Mouse (Mus musculus) G1E-ER4 (cell line): Measurements from ENCODE around the gene Olfr612. TPM values are rescaled to one million over a fixed set of nuclear protein-coding genes. Genes with fewer than 3 reads are reported as not detected.
"Not testable (repeated sequence)": the region's sequence is repeated elsewhere in the genome, so short reads cannot be mapped to it uniquely, and the experiment has no call there.

Experiments
- GATA1 ChIP-seq: IDR thresholded peaks from one replicate; pipeline ENCODE4 v1.8.0; 2012; ENCODE audit warnings: low read length, inconsistent platforms
- polyA plus RNA-seq: library from polyadenylated mRNA; stranded (reverse); fragments of >175 nt; gene quantifications from 2 replicates; pipeline ENCODE4 v1.2.3, GENCODE M21; 2012

Olfr612 gene
- not detected in 2 replicates for polyA plus RNA-seq

DNA sequence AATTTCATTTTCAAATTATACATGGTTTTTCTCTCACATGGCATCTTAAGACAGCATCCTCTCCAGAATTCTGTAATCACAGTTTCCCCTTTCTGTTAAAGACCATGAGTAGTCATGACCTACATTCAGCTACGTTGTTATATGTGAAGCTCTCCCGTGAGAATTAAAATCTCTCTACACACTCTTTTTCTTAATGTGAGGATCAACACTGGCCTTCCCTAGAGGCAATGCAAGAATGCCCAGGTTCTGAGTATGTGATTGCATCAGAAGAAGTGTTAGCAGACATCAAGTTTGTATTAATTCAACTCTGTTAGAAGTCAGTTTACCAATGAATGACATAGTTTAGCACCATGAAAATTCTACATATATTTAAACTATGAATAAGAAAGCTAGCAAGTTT, at the start of gene Olfr612:
TSS of gene Olfr612 (minus strand) at position 101 of the 400 bp plus-strand sequence.
- not testable (repeated sequence) for TF ChIP-seq GATA1

- TF ChIP-seq GATA1, result no peak
These were observed 47.3 kb upstream of the Olfr612 start, which contains the start of gene Olfr618 for GRCm38 (mm10) chr7:103589803-103590202. Gene Olfr618 (plus strand): TSS chr7:103590103.

DNA sequence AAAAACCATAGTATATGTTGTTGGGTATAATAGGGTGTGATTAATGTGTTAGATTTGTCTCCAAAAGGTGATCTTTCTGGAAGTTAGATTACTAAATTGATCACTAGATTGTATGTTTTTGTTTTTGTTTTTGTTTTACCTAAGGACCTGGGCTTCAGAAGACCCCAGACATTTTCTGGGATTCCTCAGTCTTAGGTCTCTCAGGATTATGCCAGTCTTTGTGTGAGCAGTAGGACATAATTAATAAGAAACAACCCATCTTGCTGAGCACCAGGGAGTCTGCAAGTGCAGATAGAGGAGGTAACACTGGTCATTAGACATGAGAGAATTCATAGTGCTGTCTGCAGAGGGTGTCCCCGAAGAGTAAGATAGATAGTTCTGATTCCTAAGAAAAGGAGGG, 30.2 kb upstream of the Olfr612 start, which contains the start of gene Olfr617:
TSS of gene Olfr617 (plus strand) at position 301 of the 400 bp plus-strand sequence.
- TF ChIP-seq GATA1, result no peak

DNA sequence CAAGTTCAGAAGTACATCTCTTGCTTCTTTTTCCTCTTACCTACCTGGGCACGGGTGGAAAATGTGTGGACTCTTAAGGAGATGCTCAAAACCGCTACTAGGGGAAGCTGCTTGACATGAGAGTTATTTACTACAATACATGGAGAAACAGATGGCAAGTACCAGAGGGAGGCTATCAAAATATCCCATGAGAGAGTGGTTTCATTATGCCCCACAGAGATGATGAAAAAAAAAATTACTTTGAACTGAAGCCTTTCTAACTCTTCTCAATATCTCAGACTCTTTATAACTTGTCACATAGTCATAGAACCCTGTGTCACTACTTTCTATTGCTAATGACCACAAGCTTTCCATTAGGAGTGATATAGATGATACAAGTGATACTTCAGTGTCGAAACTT, 26.5 kb upstream of the Olfr612 start, which contains the start of gene Olfr616:
TSS of gene Olfr616 (minus strand) at position 101 of the 400 bp plus-strand sequence.
- no peak for TF ChIP-seq GATA1

DNA sequence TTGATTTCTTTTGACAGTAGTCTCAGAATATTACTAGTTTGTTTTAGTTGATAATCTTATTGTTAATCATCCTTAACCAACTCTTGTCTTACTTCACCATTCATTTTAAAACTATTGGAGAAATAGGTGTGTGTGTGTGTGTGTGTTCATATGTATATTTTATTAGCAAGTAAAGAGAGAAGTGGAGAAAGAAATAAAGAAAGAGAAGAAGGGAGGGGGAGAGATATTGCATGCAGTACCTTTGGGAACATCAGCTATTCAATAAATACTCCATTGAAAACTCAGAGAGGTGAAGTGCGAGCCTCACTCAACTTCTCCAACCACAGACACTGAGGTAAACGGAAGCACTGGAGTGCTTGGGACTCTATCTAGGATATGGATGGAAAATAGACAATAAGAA, 13.3 kb upstream of the Olfr612 start, which contains the start of gene Olfr615:
TSS of gene Olfr615 (plus strand) at position 301 of the 400 bp plus-strand sequence.
- TF ChIP-seq GATA1, result no peak

- no peak for TF ChIP-seq GATA1
These were observed 5.3 kb upstream of the Olfr612 start, which contains the start of gene Olfr613 for GRCm38 (mm10) chr7:103547774-103548173. Gene Olfr613 (plus strand): TSS chr7:103548074.

GRCm38 (mm10) chr7:103520746-103521145, 21.8 kb downstream of the Olfr612 start, which contains the start of gene Olfr611:
Gene Olfr611 (minus strand): TSS chr7:103520846.
- not testable (repeated sequence) for TF ChIP-seq GATA1

DNA sequence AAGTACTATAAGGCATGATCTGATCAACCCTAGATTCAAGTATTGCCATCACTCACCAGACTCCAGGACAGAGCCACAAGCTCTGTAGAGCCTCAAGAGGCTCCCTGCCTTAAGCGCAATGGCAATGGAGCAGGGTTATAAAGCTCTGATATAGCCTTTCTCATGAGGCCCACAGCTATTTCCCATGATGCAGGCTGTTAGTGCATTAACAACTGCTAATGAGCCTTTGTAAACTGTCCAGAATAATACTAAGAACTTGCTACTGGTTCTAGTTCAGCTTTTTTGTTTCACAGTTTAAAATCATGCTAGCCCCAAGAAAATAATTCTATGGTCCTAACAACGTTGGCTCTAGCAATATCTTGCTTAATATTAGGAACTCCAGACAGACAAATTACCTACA, 30.5 kb downstream of the Olfr612 start, which contains the start of gene Olfr610:
TSS of gene Olfr610 (minus strand) at position 101 of the 400 bp plus-strand sequence.
- no peak for TF ChIP-seq GATA1

GRCm38 (mm10) chr7:103497962-103498361, 44.6 kb downstream of the Olfr612 start, which contains the start of gene Olfr609:
Gene Olfr609 (minus strand): TSS chr7:103498062.
- no peak for TF ChIP-seq GATA1

Other genes with a start within 250 kb of the Olfr612 start
- gene Olfr596, start 237.1 kb downstream of the Olfr612 start, polyA plus RNA-seq, result not detected in 2 replicates
- not detected in 2 replicates for gene Olfr597, start 226.4 kb downstream of the Olfr612 start, polyA plus RNA-seq
- not detected in 2 replicates for gene Olfr598, start 219.1 kb downstream of the Olfr612 start, polyA plus RNA-seq
- gene Olfr599, start 206.8 kb downstream of the Olfr612 start, polyA plus RNA-seq, result not detected in 2 replicates
- not detected in 2 replicates for gene Olfr600, start 193.0 kb downstream of the Olfr612 start, polyA plus RNA-seq
- not detected in 2 replicates for gene Olfr601, start 180.1 kb downstream of the Olfr612 start, polyA plus RNA-seq
- gene Olfr603, start 156.5 kb downstream of the Olfr612 start, polyA plus RNA-seq, result not detected in 2 replicates
- gene Usp17lc, start 127.6 kb downstream of the Olfr612 start, polyA plus RNA-seq, result not detected in 2 replicates
- gene Olfr605, start 97.3 kb downstream of the Olfr612 start, polyA plus RNA-seq, result not detected in 2 replicates
- not detected in 2 replicates for gene Olfr606, start 93.7 kb downstream of the Olfr612 start, polyA plus RNA-seq
- not detected in 2 replicates for gene Olfr607, start 78.6 kb downstream of the Olfr612 start, polyA plus RNA-seq
- gene Olfr608, start 72.8 kb downstream of the Olfr612 start, polyA plus RNA-seq, result not detected in 2 replicates
- gene Olfr609, start 44.7 kb downstream of the Olfr612 start, polyA plus RNA-seq, result not detected in 2 replicates
- gene Olfr610, start 30.6 kb downstream of the Olfr612 start, polyA plus RNA-seq, result not detected in 2 replicates
- not detected in 2 replicates for gene Olfr611, start 21.9 kb downstream of the Olfr612 start, polyA plus RNA-seq
- gene Olfr613, start 5.4 kb upstream of the Olfr612 start, polyA plus RNA-seq, result not detected in 2 replicates
- gene Olfr615, start 13.4 kb upstream of the Olfr612 start, polyA plus RNA-seq, result not detected in 2 replicates
- not detected in 2 replicates for gene Olfr616, start 26.4 kb upstream of the Olfr612 start, polyA plus RNA-seq
- not detected in 2 replicates for gene Olfr617, start 30.3 kb upstream of the Olfr612 start, polyA plus RNA-seq
- gene Olfr618, start 47.4 kb upstream of the Olfr612 start, polyA plus RNA-seq, result not detected in 2 replicates
- not detected in 2 replicates for gene Olfr619, start 57.9 kb upstream of the Olfr612 start, polyA plus RNA-seq
- gene Olfr620, start 69.8 kb upstream of the Olfr612 start, polyA plus RNA-seq, result not detected in 2 replicates
- gene Olfr622, start 100.0 kb upstream of the Olfr612 start, polyA plus RNA-seq, result not detected in 2 replicates
- gene Olfr623, start 121.0 kb upstream of the Olfr612 start, polyA plus RNA-seq, result not detected in 2 replicates
- not detected in 2 replicates for gene Olfr624, start 128.5 kb upstream of the Olfr612 start, polyA plus RNA-seq
- gene Olfr625-ps1, start 140.0 kb upstream of the Olfr612 start, polyA plus RNA-seq, result not detected in 2 replicates
- not detected in 2 replicates for gene Olfr243, start 172.0 kb upstream of the Olfr612 start, polyA plus RNA-seq
- not detected in 2 replicates for gene Olfr628, start 187.7 kb upstream of the Olfr612 start, polyA plus RNA-seq
- gene Olfr629, start 202.2 kb upstream of the Olfr612 start, polyA plus RNA-seq, result not detected in 2 replicates
- gene Olfr630, start 214.6 kb upstream of the Olfr612 start, polyA plus RNA-seq, result not detected in 2 replicates
- gene Olfr69, start 228.9 kb upstream of the Olfr612 start, polyA plus RNA-seq, result not detected in 2 replicates
- gene Olfr68, start 237.0 kb upstream of the Olfr612 start, polyA plus RNA-seq, result not detected in 2 replicates
- gene Olfr67, start 249.1 kb upstream of the Olfr612 start, polyA plus RNA-seq, result not detected in 2 replicates